Mouse (Mus musculus): ENCODE measurements around the gene Slc12a8.

Slc12a8 gene

GRCm38 (mm10) chr16:33537499-33538225, 20.5 kb downstream of the Slc12a8 start:
- no peak for DNase-seq (ENCODE audit: low spot score in 2 of 2)

GRCm38 (mm10) chr16:33544346-33544745, 27.2 kb downstream of the Slc12a8 start:
- no peak for DNase-seq (ENCODE audit: low spot score in 2 of 2)

GRCm38 (mm10) chr16:33545530-33545929, 28.4 kb downstream of the Slc12a8 start:
- no peak for DNase-seq (ENCODE audit: low spot score in 2 of 2)

GRCm38 (mm10) chr16:33553689-33554342, 36.7 kb downstream of the Slc12a8 start:
- DNase-seq (ENCODE audit: low spot score in 2 of 2), result no peak

GRCm38 (mm10) chr16:33558121-33558520, 41.0 kb downstream of the Slc12a8 start:
- DNase-seq (ENCODE audit: low spot score in 2 of 2), result no peak

GRCm38 (mm10) chr16:33560281-33560680, 43.2 kb downstream of the Slc12a8 start:
- DNase-seq (ENCODE audit: low spot score in 2 of 2), result peak; percentile 52 to 53

GRCm38 (mm10) chr16:33561308-33562009, 44.3 kb downstream of the Slc12a8 start:
- no peak for DNase-seq (ENCODE audit: low spot score in 2 of 2)

GRCm38 (mm10) chr16:33562874-33563537, 45.9 kb downstream of the Slc12a8 start:
- DNase-seq (ENCODE audit: low spot score in 2 of 2), result no peak

- no peak for DNase-seq (ENCODE audit: low spot score in 2 of 2)
Measured at GRCm38 (mm10) chr16:33563538-33564013, 46.4 kb downstream of the Slc12a8 start.

- DNase-seq (ENCODE audit: low spot score in 2 of 2), result no peak
Measured at GRCm38 (mm10) chr16:33566467-33566866, 49.3 kb downstream of the Slc12a8 start.

GRCm38 (mm10) chr16:33567736-33568135, 50.6 kb downstream of the Slc12a8 start:
- no peak for DNase-seq (ENCODE audit: low spot score in 2 of 2)

- no peak for DNase-seq (ENCODE audit: low spot score in 2 of 2)
Measured at GRCm38 (mm10) chr16:33568269-33569016, 51.3 kb downstream of the Slc12a8 start.

- DNase-seq (ENCODE audit: low spot score in 2 of 2), result no peak
Measured at GRCm38 (mm10) chr16:33572646-33573045, 55.5 kb downstream of the Slc12a8 start.

- peak in 1 of 2 experiments; percentile 13 for DNase-seq (ENCODE audit: low spot score in 2 of 2)
Measured at GRCm38 (mm10) chr16:33573703-33574102, 56.6 kb downstream of the Slc12a8 start.

- no peak for DNase-seq (ENCODE audit: low spot score in 2 of 2)
Measured at GRCm38 (mm10) chr16:33575728-33576127, 58.6 kb downstream of the Slc12a8 start.

GRCm38 (mm10) chr16:33576271-33577189, 59.4 kb downstream of the Slc12a8 start:
- no peak for DNase-seq (ENCODE audit: low spot score in 2 of 2)

GRCm38 (mm10) chr16:33578462-33578861, 61.3 kb downstream of the Slc12a8 start:
- no peak for DNase-seq (ENCODE audit: low spot score in 2 of 2)

- DNase-seq (ENCODE audit: low spot score in 2 of 2), result no peak
Measured at GRCm38 (mm10) chr16:33580331-33580730, 63.2 kb downstream of the Slc12a8 start.

GRCm38 (mm10) chr16:33580736-33581241, 63.7 kb downstream of the Slc12a8 start:
- DNase-seq (ENCODE audit: low spot score in 2 of 2), result no peak

GRCm38 (mm10) chr16:33581661-33582099, 64.6 kb downstream of the Slc12a8 start:
- no peak for DNase-seq (ENCODE audit: low spot score in 2 of 2)

Measured in spleen, postnatal 36 days (tissue).